Mouse (Mus musculus) CH12.LX (cell line): ENCODE results near the gene Cfap161.

Experiments
- CHD1 ChIP-seq: IDR thresholded peaks from 2 replicates; pipeline ENCODE4 v1.6.1; 2012; ENCODE audit warnings: low read depth, low read length, improper control_type of control experiment, inconsistent platforms
- CTCF ChIP-seq, 2 experiments: IDR thresholded peaks in 1 of 2; conservative IDR thresholded peaks in 1 of 2; 2 replicates each; pipeline ENCODE4 v1.5.1; 2011 to 2012; ENCODE audit warnings: low read depth in 2 of 2, low read length in 2 of 2, improper control_type of control experiment in 1 of 2, inconsistent platforms in 1 of 2, mild to moderate bottlenecking in 1 of 2, moderate library complexity in 1 of 2
- GABPA ChIP-seq: IDR thresholded peaks from 2 replicates; pipeline ENCODE4 v1.6.1; 2012; ENCODE audit warnings: low read depth, low read length, improper control_type of control experiment, inconsistent platforms; ENCODE audit not compliant: insufficient replicate concordance
- JUND ChIP-seq: conservative IDR thresholded peaks from 2 replicates; pipeline ENCODE4 v1.6.1; 2011; ENCODE audit warnings: low read depth, low read length, improper control_type of control experiment
- KAT2A ChIP-seq: IDR thresholded peaks from 2 replicates; pipeline ENCODE4 v1.6.1; 2012; ENCODE audit warnings: low read length, improper control_type of control experiment, inconsistent platforms; ENCODE audit not compliant: insufficient replicate concordance
- MAZ ChIP-seq: IDR thresholded peaks from 2 replicates; pipeline ENCODE4 v1.6.1; 2012; ENCODE audit warnings: low read depth, mild to moderate bottlenecking, inconsistent platforms, low read length, improper control_type of control experiment, moderate library complexity
- POLR2A ChIP-seq: IDR thresholded peaks from 2 replicates; pipeline ENCODE4 v1.6.1; 2011; ENCODE audit warnings: low read depth, mild to moderate bottlenecking, improper control_type of control experiment, low read length
- POLR2AphosphoS2 ChIP-seq: IDR thresholded peaks from 2 replicates; pipeline ENCODE4 v1.6.1; 2011; ENCODE audit warnings: low read depth, low read length, improper control_type of control experiment
- TCF12 ChIP-seq: IDR thresholded peaks from 2 replicates; pipeline ENCODE4 v1.6.1; 2014; ENCODE audit warnings: low read depth, mild to moderate bottlenecking, inconsistent platforms, low read length, improper control_type of control experiment
- USF2 ChIP-seq: conservative IDR thresholded peaks from 2 replicates; pipeline ENCODE4 v1.6.1; 2011; ENCODE audit warnings: low read depth, low read length, improper control_type of control experiment
- ZC3H11A ChIP-seq: IDR thresholded peaks from 2 replicates; pipeline ENCODE4 v1.6.1; 2012; ENCODE audit warnings: low read depth, mild to moderate bottlenecking, inconsistent platforms, low read length, improper control_type of control experiment
- ZMIZ1 ChIP-seq: IDR thresholded peaks from 2 replicates; pipeline ENCODE4 v1.6.1; 2012; ENCODE audit warnings: low read depth, mild to moderate bottlenecking, inconsistent platforms, low read length, improper control_type of control experiment

GRCm38 (mm10) chr7:83745065-83745412, 49.6 kb downstream of the Cfap161 start:
- TF ChIP-seq POLR2A (no peak), ZMIZ1 (no peak), POLR2AphosphoS2 (no peak), TCF12 (no peak), MAZ (no peak), USF2 (no peak), CHD1 (no peak), CTCF (conservative IDR thresholded peaks at IDR 0.05 in 1 of 2, IDR thresholded peaks at IDR 0.05 in 1 of 2; ENCODE audit: low read depth in 2 of 2, low read length in 2 of 2) (no peak), KAT2A (no peak), ZC3H11A (no peak), JUND (no peak), GABPA (no peak)
